Mouse (Mus musculus): ENCODE measurements around the gene Olfr202. TPM values are rescaled to one million over a fixed set of nuclear protein-coding genes. Genes with fewer than 3 reads are reported as not detected.
"Not testable (repeated sequence)": the region's sequence is repeated elsewhere in the genome, so short reads cannot be mapped to it uniquely, and the experiment has no call there.

Gene Olfr202
- polyA plus RNA-seq, 1 experiment from 2014 or later: not detected

- not testable (repeated sequence) for H3K4me1 ChIP-seq (ENCODE audit: control insufficient read depth, insufficient read depth, low read length); H3K9me3 ChIP-seq (ENCODE audit: control insufficient read depth, low read depth, low read length); H3K27ac ChIP-seq (ENCODE audit: low read length); H3K27me3 ChIP-seq (ENCODE audit: control insufficient read depth, insufficient read depth, low read length); ATAC-seq (ENCODE audit: insufficient number of reproducible peaks, insufficient read depth, low FRiP score, low read depth); H3K9ac ChIP-seq (replicated peaks; ENCODE audit: low read depth, low read length); H3K36me3 ChIP-seq (ENCODE audit: control insufficient read depth, insufficient read depth, low read length); H3K4me2 ChIP-seq (replicated peaks; ENCODE audit: low read depth, low read length); H3K4me3 ChIP-seq (ENCODE audit: low read depth, low read length)
- WGBS: 68% methylated on average over 4 of the region's 4 CpGs
Observed at GRCm38 (mm10) chr16:59269097-59269496, 17.5 kb downstream of the Olfr202 start.

DNA sequence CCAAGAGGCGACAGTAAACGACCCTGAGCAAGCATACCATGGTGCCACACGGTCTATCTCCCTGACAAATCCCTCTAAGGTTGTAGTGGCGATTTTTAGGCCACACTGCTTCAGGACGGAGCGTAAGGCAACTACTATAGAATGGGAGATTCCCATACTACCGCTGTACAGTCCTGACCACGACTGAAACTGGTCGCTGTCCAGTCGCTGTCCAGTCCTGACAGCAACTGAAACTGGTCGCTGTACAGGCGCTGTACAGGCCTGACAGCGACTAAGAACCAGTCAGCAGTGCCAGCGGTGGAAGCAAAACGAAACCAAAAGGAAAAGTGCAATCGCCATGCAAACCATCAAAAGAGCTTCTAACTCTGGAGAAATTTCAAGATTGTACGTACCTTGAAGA, 36.9 kb downstream of the Olfr202 start:
- Histone ChIP-seq H3K4me3 (ENCODE audit: low read depth, low read length) (no peak overlapping the region), H3K36me3 (ENCODE audit: control insufficient read depth, insufficient read depth, low read length) (no peaks in the 10 kb centered on the region), H3K27me3 (ENCODE audit: control insufficient read depth, insufficient read depth, low read length) (no peaks in the 10 kb centered on the region), H3K27ac (ENCODE audit: low read length) (no peak overlapping the region), H3K4me1 (ENCODE audit: control insufficient read depth, insufficient read depth, low read length) (no peaks in the 10 kb centered on the region), H3K9me3 (ENCODE audit: control insufficient read depth, low read depth, low read length) (no peaks in the 10 kb centered on the region), H3K4me2 (replicated peaks; ENCODE audit: low read depth, low read length) (no peak overlapping the region), H3K9ac (replicated peaks; ENCODE audit: low read depth, low read length) (no peak overlapping the region)
- ATAC-seq (ENCODE audit: insufficient number of reproducible peaks, insufficient read depth, low FRiP score, low read depth): no peak
- 83% methylated on average over 17 of the region's 17 CpGs for WGBS

Other genes starting within 250 kb of the Olfr202 start
- 0.43 and 0.53 TPM in 2 replicates for gene Olfr187, start 247.0 kb downstream of the Olfr202 start, polyA plus RNA-seq (2014; fragmentation: Nextera tagmentation; extraction: Ambion mirVana)
- not detected in 2 replicates for gene Olfr190, start 208.8 kb downstream of the Olfr202 start, polyA plus RNA-seq (2014; fragmentation: Nextera tagmentation; extraction: Ambion mirVana)
- not detected in 2 replicates for gene Olfr191, start 197.0 kb downstream of the Olfr202 start, polyA plus RNA-seq (2014; fragmentation: Nextera tagmentation; extraction: Ambion mirVana)
- gene Olfr193, start 174.9 kb downstream of the Olfr202 start, polyA plus RNA-seq (2014; fragmentation: Nextera tagmentation; extraction: Ambion mirVana): not detected in 2 replicates
- not detected in 2 replicates for gene Olfr194, start 165.7 kb downstream of the Olfr202 start, polyA plus RNA-seq (2014; fragmentation: Nextera tagmentation; extraction: Ambion mirVana)
- gene Olfr195, start 139.7 kb downstream of the Olfr202 start, polyA plus RNA-seq (2014; fragmentation: Nextera tagmentation; extraction: Ambion mirVana): not detected in 2 replicates
- gene Olfr196, start 116.3 kb downstream of the Olfr202 start, polyA plus RNA-seq (2014; fragmentation: Nextera tagmentation; extraction: Ambion mirVana): not detected in 2 replicates
- not detected in 2 replicates for gene Olfr198, start 83.3 kb downstream of the Olfr202 start, polyA plus RNA-seq (2014; fragmentation: Nextera tagmentation; extraction: Ambion mirVana)
- gene Olfr199, start 67.0 kb downstream of the Olfr202 start, polyA plus RNA-seq (2014; fragmentation: Nextera tagmentation; extraction: Ambion mirVana): not detected in 2 replicates
- gene Olfr201, start 14.2 kb downstream of the Olfr202 start, polyA plus RNA-seq (2014; fragmentation: Nextera tagmentation; extraction: Ambion mirVana): not detected in 2 replicates
- gene Olfr203, start 12.1 kb upstream of the Olfr202 start, polyA plus RNA-seq (2014; fragmentation: Nextera tagmentation; extraction: Ambion mirVana): not detected in 2 replicates
- gene Olfr204, start 31.5 kb upstream of the Olfr202 start, polyA plus RNA-seq (2014; fragmentation: Nextera tagmentation; extraction: Ambion mirVana): not detected in 2 replicates
- gene Olfr205, start 44.3 kb upstream of the Olfr202 start, polyA plus RNA-seq (2014; fragmentation: Nextera tagmentation; extraction: Ambion mirVana): not detected in 2 replicates
- gene Olfr206, start 62.5 kb upstream of the Olfr202 start, polyA plus RNA-seq (2014; fragmentation: Nextera tagmentation; extraction: Ambion mirVana): not detected in 2 replicates
- not detected in 2 replicates for gene Olfr209, start 77.2 kb upstream of the Olfr202 start, polyA plus RNA-seq (2014; fragmentation: Nextera tagmentation; extraction: Ambion mirVana)
- gene Gabrr3, start 120.5 kb upstream of the Olfr202 start, polyA plus RNA-seq (2014; fragmentation: Nextera tagmentation; extraction: Ambion mirVana): not detected in 2 replicates
- gene Riox2, start 185.0 kb upstream of the Olfr202 start, polyA plus RNA-seq (2014; fragmentation: Nextera tagmentation; extraction: Ambion mirVana): 38.3 and 38.7 TPM in 2 replicates

Measured in stomach, embryonic 14.5 days (tissue).